Mouse (Mus musculus): Measurements from ENCODE around the gene Gse1. TPM values are rescaled to one million over a fixed set of nuclear protein-coding genes. Genes with fewer than 3 reads are reported as not detected.

Gene Gse1
- total RNA-seq, 2 experiments from 2014 or later: 28.9 to 30.8 TPM

DNA sequence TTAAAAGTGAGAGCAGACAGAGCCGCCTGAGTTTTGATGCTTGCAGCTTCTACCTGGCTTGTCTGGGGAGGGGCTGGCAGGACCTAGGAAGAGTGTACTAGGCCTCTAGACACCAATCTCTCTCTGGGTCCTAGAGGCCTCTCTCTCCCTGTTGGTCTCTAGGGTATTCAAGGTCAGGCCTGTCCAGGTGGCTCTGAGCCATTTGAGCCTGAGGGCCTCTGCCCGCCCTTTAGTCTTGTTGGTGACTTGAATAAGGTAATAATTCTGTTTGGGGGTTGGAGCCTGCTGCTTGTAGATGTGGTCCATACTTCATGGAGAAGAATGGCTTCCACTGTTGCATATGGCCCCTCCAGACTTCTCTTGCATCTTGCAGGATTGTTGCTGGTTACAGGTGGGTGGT is 287.0 kb downstream of the Gse1 start:
- DNase-seq: no peak
- intact Hi-C loops (cut with DNase I): no loop called here

DNA sequence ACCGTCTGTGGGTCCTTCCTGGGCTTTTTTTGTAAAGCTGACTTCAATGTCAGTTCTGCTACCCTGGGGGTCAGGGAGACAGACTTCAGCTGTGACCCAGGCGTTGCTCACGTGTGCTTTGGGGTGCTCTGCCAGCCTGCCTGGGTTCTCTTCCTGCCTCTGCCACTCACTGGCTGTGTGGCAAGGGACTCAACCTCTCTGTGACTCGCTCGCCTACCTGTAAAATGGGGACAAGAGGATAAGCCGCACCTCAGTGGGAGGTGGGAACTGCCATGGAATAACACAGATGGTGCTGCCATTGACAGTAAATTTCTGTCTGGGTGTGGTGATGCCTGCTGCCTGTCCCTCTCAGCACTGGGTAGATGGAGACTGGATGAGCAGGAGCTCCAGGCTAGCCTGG is 287.4 kb downstream of the Gse1 start:
- intact Hi-C loops (cut with DNase I): no loop called here
- no peak for DNase-seq

DNA sequence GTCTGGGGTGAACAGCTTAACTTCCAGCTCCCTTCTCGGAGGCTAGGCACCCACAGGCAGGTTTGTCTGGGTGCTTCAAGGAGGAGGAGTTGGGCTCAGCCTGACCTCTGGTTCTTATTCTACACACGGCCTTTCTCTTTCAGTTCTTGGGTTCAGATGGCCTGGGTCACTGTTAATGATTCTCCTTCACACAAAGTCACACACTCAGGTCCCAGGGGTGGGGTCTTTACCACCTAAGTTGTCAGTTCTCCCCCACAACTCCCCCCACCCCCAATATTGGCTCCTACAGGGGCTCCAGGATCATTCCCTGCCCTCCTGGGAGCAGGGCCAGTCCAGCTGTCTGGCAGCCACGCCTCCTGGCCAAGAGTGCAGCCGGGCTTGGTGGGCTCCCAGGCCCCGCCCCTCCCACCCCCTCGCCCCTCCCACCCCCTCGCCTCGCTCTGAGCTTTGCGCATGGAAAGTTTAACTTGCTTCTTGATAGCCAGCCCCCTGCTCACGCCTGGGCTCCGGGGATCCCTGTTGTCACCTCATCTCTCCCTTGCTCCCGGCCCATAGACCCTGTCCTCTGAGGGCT is 288.0 kb downstream of the Gse1 start:
- DNase-seq: no peak
- intact Hi-C loops (cut with DNase I): no loop called here

DNA sequence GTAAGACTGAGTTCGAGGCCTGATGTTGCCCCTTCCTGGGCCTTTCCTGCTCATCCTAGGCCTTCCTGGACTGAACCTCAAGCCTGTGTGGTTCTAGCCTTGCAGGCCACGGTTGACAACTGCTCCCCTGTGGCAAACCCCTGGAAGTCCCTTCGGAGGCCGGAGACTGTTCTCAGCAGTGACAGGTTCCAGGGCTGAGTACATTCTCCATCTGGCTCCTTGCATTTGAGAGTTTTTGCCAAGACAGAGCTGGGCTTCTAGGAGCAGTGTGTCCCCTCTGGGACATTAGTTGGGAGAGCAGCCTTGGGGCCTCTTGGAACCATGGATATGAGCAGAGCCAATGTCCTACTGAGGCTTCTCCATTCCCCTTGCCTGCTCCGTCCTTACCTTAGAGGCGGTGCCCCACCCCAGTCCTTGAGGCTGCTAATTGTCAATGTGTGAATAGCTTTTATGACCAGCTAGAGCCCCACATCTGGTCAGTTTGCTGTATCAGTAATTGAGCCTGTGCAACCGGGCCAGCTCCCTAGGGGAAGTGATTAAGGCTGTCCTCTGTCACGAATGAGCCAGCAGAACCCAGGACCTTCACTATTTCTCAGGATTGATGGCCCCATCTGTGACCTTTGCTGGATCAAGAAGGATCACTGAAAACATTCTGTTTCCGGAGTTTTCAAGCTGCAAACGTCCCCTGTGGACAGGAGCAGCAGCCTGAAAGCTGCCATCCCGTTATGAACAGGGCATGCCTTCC is 289.6 kb downstream of the Gse1 start:
- intact Hi-C loops (cut with DNase I): no loop called here
- DNase-seq: no peak

DNA sequence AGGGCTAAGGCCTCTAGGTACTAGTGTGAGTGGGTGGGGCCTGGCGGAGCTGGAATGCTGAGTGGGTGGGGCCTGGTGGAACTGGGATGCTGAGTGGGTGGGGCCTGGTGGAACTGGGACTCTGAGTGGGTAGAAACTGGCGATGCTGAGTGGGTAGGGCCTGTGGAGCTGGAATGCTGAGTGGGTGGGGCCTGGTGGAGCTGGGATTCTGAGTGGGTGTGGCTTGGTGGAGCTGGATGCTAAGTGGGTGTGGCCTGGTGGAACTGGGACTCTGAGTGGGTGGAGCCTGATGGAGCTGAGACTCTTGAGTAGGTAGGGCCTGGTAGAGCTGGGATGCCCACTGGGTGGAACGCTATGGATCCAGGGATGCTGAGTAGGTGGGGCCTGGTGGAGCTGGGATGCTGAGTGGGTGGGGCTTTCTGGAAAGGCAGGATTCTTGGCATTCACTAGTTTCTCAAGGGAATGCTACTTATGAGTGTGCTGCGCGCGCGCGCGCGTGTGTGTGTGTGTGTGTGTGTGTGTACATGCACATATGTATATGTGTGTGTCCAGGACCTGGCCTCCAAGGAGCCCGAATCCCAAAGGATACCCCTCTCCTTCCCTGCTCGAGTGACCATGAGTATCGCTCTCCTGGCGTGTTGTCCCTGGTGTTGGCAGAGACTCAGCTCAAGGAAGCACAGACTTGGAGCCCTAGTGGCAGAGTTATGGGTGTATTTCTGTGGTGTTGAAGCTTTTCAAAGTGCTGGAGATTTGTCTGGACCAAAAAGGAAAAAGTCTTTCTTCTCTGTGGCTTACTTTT is 290.7 kb downstream of the Gse1 start:
- intact Hi-C loops (cut with DNase I): no loop called here
- DNase-seq: peak in 1 of 2 experiments; percentile 44

DNA sequence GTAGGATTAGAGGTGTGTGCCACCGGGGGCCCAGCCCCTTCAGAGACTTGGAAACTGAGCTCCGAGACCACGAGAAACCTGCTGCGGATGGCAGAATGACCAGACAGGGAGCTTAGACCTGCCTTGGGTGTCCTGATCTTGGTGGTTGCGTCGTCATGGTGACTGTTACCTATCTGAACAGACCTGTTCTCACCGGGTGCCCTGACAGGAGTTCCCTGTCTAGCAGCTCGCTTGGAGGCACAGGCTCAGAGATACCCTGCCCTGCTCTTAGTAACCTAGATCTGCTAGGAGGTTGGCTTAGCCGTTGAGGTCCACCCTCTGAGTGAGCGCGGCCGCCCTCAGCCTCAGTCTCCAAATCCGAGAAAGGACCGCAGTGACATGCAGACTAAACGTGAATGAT is 292.0 kb downstream of the Gse1 start:
- intact Hi-C loops (cut with DNase I): no loop called here
- no peak for DNase-seq

DNA sequence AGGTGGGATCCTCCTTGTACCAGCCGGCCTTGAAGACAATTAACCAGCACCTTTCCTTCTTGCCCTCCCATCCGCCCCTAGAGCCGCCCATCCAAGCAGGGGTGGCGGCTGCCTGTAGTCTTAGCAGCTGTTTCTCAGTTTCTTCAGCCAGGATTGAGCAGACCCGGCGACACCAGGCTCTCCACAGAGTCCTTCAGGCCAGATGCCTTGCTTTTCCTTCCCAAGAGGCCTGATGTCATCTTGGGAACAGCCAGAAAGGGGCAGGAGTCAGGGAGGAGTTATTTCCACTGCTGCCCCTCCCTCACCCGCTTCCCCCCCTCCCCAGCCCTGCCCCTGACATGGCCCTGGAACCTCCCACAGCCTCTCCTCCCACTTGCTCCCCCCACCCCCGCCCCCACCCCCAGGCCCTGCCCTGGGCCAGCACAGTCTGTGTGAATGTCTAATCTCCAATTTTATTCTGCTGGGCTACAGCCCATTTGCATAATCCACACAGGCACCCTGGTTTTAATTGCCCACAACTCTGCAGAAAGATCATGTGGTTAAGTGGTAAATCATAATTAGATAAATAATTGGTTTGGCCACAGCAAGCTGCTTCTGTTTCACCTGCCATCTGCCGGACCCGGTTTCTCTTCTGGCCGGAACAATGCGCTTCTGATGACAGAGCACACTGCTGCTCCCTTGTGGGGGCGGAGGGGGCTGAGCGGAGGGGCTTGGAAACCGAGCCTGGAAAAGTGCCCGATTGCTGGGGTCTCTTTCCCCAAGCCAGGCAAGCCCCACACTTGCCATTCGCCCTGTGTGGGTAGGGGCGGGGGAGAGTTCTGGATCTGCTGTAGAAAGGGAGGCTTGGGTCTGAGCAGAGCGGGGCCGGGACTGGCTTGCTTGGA is 292.7 kb downstream of the Gse1 start:
- intact Hi-C loops (cut with DNase I): no loop called here
- DNase-seq: no peak

DNA sequence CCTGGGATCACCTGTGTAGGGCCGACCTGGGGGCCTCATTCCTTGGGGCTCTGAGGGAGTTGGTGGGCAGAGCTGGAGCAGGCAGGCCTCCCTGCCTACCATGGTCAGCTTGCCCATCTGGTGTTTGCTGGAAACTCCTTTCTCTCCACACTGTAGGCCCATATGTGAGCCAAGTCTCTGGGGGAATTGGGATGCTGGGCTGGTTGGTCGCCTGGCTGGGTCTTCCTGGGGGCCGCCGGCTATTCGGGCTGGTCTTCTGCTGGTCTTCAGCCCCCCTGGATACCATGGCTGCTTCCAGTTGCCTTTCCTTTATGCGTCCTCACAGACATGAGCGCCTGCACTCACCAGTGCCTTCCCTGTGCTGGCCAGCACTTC is 293.3 kb downstream of the Gse1 start:
- no peak for DNase-seq
- intact Hi-C loops (cut with DNase I): no loop called here

DNA sequence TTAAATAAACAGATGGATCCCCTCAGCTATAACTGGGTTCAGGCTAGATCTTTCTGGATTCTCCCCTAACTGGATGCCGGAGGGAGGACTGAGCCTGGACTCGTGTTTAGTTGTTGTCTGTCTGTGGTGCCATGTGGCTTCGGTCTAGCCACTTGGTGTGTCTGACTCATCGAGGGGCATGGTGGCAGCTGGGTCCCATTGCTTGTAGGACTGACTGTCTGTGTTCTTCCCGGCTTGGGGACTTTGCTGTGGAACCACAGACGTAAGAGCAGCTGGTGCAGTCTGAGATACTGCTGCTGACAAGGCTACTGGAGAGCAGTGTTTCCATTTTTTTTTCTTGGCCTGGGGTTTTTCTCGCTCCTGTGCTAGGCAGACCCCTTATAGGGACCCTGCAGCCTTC is 295.4 kb downstream of the Gse1 start:
- intact Hi-C loops (cut with DNase I): no loop called here

DNA sequence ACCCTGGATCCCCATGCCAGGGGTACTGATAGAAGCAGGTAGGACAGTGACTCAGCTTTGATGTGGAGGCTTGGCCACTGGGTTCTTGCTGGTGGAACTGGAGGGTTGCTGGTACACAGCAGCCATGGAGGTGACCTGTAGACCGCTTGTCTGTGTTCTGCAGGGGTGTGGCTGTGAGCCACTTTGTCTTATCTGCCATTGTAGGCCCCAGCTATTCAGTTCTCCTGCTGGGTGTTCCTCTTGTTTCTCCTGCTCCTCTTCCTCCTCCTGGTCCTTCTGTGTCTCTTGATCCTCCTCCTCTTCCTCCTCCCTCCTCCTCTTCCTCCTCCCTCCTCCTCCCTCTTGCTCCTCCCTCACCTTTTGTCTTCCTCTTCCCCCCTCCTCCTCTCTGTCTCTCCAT is 296.9 kb downstream of the Gse1 start:
- no peak for DNase-seq
- intact Hi-C loops (cut with DNase I): no loop called here

More for the DNA sequence above, 295.4 kb downstream of the Gse1 start:
- DNase-seq: no peak

DNA sequence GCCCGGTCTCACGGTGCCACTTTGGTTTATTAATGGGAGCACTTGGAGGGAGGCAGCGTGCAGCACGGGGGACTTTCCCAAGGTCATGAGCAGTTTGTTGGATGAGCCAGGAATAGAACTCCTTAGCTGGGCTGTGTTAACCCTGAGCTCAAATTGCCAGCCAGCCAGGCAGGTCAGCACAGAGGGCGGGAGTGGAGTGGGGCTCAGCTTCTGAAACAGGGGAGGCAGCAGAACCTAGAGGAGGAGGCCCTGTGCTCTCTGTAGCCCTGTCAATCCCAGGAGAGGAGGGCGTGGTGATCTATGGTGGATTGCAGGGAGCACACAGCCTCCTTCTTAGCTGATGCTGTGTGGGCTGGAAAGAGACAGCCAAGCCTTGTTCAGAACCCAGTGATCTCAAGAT is 297.6 kb downstream of the Gse1 start:
- DNase-seq: peak in 1 of 2 experiments; percentile 28
- intact Hi-C loops (cut with DNase I): no loop called here

DNA sequence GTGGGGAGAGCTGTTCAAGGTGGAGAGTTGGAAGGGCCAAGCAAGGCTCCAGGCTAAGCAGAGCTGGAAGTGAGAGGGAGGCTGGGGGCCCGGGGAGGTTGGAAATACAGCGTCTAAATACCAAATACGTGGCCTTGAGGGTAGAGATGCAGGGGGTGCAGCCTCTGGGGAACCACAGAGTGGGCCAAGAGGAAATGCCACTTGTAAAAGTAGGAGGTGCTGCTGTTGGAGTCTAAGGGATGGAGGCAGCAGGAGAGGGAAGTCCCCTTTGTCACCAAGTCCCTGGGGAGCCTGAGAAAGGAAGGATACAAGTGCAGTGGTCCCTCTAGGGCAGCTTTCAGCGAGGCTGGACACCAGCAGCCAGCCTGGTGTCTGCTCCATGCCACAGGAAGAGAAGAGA is 298.3 kb downstream of the Gse1 start:
- intact Hi-C loops (cut with DNase I): no loop called here
- DNase-seq: no peak

DNA sequence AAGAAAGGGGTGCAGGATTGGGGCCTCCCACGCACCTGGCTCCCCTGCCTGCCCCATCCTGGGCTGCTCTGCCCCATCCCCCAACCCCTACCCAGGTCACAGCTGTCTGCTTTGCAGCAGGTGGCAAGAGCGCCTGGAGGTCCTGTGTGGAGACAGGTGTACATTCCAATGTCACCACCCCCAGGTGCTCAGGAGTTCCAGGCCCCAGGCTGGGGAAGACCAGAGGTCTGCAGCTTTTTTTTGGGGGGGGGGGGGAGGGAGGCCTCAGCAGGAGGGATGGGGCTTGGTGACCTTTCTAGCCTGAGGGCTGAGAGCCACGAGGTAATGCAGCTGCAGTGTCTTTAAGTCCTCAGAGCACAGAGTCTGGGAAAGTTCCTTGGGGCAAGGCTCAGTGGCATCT is 300.1 kb downstream of the Gse1 start:
- DNase-seq: no peak

DNA sequence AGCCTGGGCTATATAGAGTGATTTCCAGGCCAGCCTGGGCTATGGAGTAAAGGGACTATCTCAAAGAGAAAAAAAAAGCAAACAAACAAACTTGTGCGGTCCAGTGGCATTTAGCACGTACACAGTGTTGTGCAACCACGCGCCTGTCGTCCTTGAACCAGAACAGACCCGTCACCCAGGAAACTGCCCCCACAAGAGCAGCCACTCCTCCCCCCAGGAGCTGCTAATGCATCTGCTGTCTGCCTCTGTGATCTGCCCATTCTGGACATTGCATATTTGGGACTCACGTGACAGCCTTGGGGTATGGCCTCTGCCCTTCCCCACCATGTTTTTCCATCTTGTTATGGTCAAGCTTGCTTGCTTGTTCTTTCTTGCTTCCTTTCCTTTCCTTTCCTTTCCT is 301.0 kb downstream of the Gse1 start:
- intact Hi-C loops (cut with DNase I): no loop called here
- no peak for DNase-seq

More for the DNA sequence above, 300.1 kb downstream of the Gse1 start:
- intact Hi-C loops (cut with DNase I): no loop called here

DNA sequence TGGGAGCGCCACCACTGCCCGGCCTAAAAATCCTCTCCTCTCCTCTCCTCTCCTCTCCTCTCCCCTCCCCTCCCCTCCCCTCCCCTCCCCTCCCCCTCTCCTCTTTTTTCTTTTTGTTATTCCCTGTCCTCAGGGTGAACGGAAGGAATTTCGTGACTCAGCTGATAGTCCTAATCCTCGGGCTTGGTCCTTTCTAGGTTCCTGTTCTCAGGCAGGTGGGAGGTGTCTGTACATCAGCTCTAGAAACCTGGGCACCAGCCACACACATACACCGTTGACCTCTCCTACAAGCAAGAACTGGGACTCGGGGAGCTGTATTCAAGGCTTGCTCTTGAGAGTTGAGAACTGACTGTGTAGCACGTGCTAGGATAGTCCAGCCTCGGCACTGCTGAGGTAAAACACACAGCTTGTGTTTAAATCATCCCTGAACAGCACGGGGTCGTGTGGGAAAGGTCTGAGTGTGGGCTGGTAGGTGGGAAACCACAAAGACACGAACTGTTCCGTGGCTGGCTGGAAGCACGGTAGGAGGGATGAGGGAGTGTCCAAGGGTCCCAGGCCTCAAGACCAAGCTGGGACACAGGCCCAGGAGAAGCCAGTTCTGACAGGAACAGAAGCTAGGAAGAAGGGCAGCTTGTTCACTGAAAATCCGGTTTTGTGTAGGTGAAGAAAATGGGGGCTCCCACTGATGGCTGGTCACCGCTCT is 302.8 kb downstream of the Gse1 start:
- intact Hi-C loops (cut with DNase I): loop anchor here (5.0 kb wide), 3 partner anchors 44 to 204 kb away; no protein-coding TSS in a partner anchor
- DNase-seq: no peak

DNA sequence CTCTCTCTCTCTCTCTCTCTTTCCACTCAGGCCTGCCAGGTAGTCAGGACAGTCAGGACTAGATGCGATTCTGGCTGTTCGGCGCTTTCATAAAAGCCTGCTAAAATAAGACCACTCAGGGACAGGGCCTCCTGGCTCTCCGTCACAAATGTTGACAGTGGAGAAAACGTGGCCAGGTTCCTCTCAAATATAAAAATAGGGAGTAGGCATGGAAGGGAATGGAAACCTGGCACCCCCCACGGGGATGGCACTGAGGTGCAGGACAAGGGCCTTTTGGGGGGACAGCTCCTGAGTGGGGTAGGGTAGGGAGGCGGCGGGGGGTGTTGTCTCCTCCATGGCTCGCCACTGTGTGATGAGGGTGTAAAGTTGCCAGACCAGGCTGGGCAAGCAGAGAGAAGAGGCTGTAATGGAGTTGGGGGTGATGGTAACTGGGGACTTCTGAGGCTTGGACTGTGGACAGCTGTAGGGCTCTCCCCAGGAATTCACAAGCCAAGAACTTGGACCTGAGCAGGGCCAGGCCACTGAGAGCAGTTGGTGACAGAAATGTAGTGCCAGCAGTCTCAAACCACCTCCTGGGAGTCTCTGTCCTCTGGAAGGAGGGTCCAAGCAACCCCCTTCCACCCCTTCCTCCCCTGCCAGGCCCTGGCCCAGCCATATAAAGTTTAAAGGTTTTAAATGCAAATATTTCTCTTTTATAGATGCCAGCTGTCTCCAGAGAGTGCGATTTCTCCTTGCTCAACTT is 303.7 kb downstream of the Gse1 start:
- DNase-seq: no peak

DNA sequence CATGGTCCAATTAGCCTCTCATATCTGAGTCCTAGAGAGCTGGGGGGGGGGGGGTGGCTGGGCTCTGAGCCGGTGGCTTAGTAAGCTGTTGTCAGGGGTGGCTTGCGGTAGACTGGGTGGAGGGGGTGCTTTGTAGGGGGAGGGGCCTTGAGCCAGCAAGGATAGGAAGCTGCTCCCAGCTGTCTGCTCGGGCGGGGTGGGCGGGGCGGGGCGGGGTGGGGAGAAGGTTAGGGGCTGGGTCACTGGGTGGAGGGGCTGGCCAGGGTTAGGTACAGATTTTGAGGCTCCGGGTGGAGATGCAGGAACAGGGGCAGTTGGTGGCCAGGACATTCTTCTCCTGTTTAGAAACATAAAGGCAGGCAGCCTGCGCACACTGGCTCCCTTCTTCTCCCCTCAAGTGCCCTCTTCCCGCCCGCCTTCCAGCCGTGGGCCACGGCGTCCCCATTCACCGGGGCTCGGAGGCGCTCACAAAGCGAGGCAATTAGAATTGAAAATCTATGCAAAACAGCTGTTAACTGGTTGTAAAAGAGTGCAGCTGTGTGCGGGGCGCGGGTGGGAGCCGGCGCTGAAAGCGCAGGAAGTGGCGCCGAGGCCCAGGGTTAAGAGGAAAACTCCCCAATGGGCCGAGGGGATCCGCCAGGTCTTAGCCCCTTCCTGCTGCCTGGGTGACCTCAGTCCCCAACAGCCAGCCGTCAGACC is 304.4 kb downstream of the Gse1 start:
- intact Hi-C loops (cut with DNase I): loop anchor here (5.0 kb wide), 3 partner anchors 45 to 205 kb away; no protein-coding TSS in a partner anchor
- no peak for DNase-seq

More for the DNA sequence above, 303.7 kb downstream of the Gse1 start:
- intact Hi-C loops (cut with DNase I): loop anchor here (5.0 kb wide), 3 partner anchors 45 to 205 kb away; no protein-coding TSS in a partner anchor

DNA sequence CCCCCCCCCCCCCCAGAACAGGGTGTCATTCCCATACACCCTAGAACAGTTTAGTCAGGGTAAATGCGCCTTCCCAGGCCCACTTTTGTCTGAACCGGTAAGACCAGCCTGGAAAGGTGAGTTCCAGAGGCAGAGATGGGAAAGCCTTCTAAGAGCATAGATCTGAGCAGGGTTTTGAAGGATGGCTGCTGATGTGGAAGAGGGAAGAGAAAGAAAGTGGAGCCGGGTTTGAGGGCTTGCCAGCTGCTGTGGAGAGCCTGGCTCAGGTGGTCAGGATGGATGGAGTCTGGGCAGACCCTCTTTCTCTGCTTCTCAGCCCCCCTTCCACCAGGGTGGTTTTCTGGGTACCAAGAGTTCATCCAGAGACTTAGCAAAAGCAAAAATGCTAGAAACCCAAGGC is 305.1 kb downstream of the Gse1 start:
- no peak for DNase-seq

More for the DNA sequence above, 305.1 kb downstream of the Gse1 start:
- intact Hi-C loops (cut with DNase I): loop anchor here (5.0 kb wide), 3 partner anchors 46 to 206 kb away; no protein-coding TSS in a partner anchor

All from gastrocnemius, postnatal 36 days (tissue).